Mouse (Mus musculus) megakaryocyte progenitor cell, adult 5-6 weeks (primary cell): ENCODE results near the gene Eif4g1. TPM values are rescaled to one million over a fixed set of nuclear protein-coding genes. Genes with fewer than 3 reads are reported as not detected.
A peak's percentile ranks its signal among the peaks of the same experiment; 100 is the strongest.

Source experiments
- ATAC-seq: replicated peaks from 2 replicates; pipeline ENCODE4 v1.8.0; 2016; ENCODE audit warnings: mild to moderate bottlenecking, moderate TSS enrichment, inconsistent platforms; ENCODE audit not compliant: poor library complexity
- total RNA-seq, 2 experiments: library from RNA; stranded (forward) in 1 of 2; stranded (reverse) in 1 of 2; fragments of 157-497, 149-512 nt in 1 of 2; fragments of 200-1000 nt in 1 of 2; gene quantifications; 2 replicates each; pipeline versions ENCODE4 v1.2.3 to v1.2.4; 2015 to 2017

Gene Eif4g1
- total RNA-seq, 2 experiments from 2014 or later: 164 to 305 TPM

GRCm38 (mm10) chr16:20703699-20704400 is 35.7 kb downstream of the Eif4g1 start:
- ATAC-seq: peak; percentile 17

GRCm38 (mm10) chr16:20705786-20706185 is 37.7 kb downstream of the Eif4g1 start:
- no peak for ATAC-seq

GRCm38 (mm10) chr16:20706407-20707055 is 38.4 kb downstream of the Eif4g1 start:
- no peak for ATAC-seq

GRCm38 (mm10) chr16:20708220-20708938 is 40.3 kb downstream of the Eif4g1 start:
- ATAC-seq: no peak

GRCm38 (mm10) chr16:20708939-20709734 is 41.0 kb downstream of the Eif4g1 start:
- ATAC-seq: no peak

- ATAC-seq: no peak
These were observed 42.3 kb downstream of the Eif4g1 start for GRCm38 (mm10) chr16:20710370-20710769.

- peak; percentile 59 for ATAC-seq
These were observed 42.7 kb downstream of the Eif4g1 start for GRCm38 (mm10) chr16:20710810-20711209.

GRCm38 (mm10) chr16:20712190-20712589 is 44.1 kb downstream of the Eif4g1 start:
- no peak for ATAC-seq

GRCm38 (mm10) chr16:20712889-20713288 is 44.8 kb downstream of the Eif4g1 start:
- no peak for ATAC-seq

- no peak for ATAC-seq
These were observed 46.4 kb downstream of the Eif4g1 start for GRCm38 (mm10) chr16:20714307-20715080.

- no peak for ATAC-seq
These were observed 47.0 kb downstream of the Eif4g1 start for GRCm38 (mm10) chr16:20715161-20715560.

GRCm38 (mm10) chr16:20715566-20715965 is 47.5 kb downstream of the Eif4g1 start:
- no peak for ATAC-seq

GRCm38 (mm10) chr16:20715976-20716840 is 48.1 kb downstream of the Eif4g1 start:
- ATAC-seq: peak; percentile 23

- no peak for ATAC-seq
These were observed 48.7 kb downstream of the Eif4g1 start for GRCm38 (mm10) chr16:20716841-20717180.

- peak; percentile 84 for ATAC-seq
These were observed 49.3 kb downstream of the Eif4g1 start, which contains the start of the genes Polr2h and Clcn2 for GRCm38 (mm10) chr16:20717181-20717977. Polr2h (plus strand) TSS chr16:20717665. Clcn2 (minus strand) TSS chr16:20717746.

GRCm38 (mm10) chr16:20717978-20718670 is 50.0 kb downstream of the Eif4g1 start:
- peak; percentile 12; the same call in 1 of the 2 replicates for ATAC-seq

GRCm38 (mm10) chr16:20721808-20722207 is 53.7 kb downstream of the Eif4g1 start:
- no peak for ATAC-seq

- ATAC-seq: no peak
These were observed 54.6 kb downstream of the Eif4g1 start for GRCm38 (mm10) chr16:20722736-20723135.
